Mouse (Mus musculus): ENCODE measurements around the gene C5ar2. TPM values are rescaled to one million over a fixed set of nuclear protein-coding genes. Genes with fewer than 3 reads are reported as not detected.

The C5ar2 gene
- 0.06 TPM in 1 of 2 replicates, not detected in the other for polyA plus RNA-seq (2015; fragmentation: Nextera tagmentation; extraction: Ambion mirVana)

GRCm38 (mm10) chr7:16244067-16244466 lies at the start of gene C5ar2:
TSS of gene C5ar2 (minus strand) at chr7:16244154.
- Histone ChIP-seq H3K36me3 (no peaks in the 10 kb centered on the region), H3K27me3 (no peaks in the 10 kb centered on the region), H3K4me3 (no peak within 1 kb of the TSS), H3K9me3 (no peaks in the 10 kb centered on the region), H3K4me2 (replicated peaks) (no peak within 1 kb of the TSS), H3K4me1 (no peaks in the 10 kb centered on the region), H3K27ac (replicated peaks) (no peak within 1 kb of the TSS), H3K9ac (replicated peaks) (no peak within 1 kb of the TSS)
- WGBS: 90% methylated on average over 5 of the region's 5 CpGs
- ATAC-seq (replicated peaks): no peak

GRCm38 (mm10) chr7:16287791-16288190 lies 43.8 kb upstream of the C5ar2 start:
- Histone ChIP-seq H3K9ac (replicated peaks) (no peak overlapping the region), H3K36me3 (peaks cover 9% of the 10 kb centered on the region; the same call in 1 of the 2 replicates), H3K4me3 (no peak overlapping the region), H3K4me1 (peaks cover 13% of the 10 kb centered on the region), H3K4me2 (replicated peaks) (no peak overlapping the region), H3K27ac (replicated peaks) (no peak overlapping the region), H3K9me3 (no peaks in the 10 kb centered on the region), H3K27me3 (no peaks in the 10 kb centered on the region)
- WGBS: 89% methylated on average over 1 of the region's 1 CpGs
- ATAC-seq (replicated peaks): no peak

GRCm38 (mm10) chr7:16287016-16287415 lies 43.1 kb upstream of the C5ar2 start:
- WGBS: 79% methylated on average over 2 of the region's 2 CpGs

GRCm38 (mm10) chr7:16286026-16286961 lies 42.3 kb upstream of the C5ar2 start, which contains the start of gene Ccdc9:
TSS of gene Ccdc9 (minus strand) at chr7:16286795.
- Histone ChIP-seq H3K9me3 (no peaks in the 10 kb centered on the region), H3K4me1 (peaks cover 13% of the 10 kb centered on the region), H3K4me2 (replicated peaks) (peak within 1 kb of the TSS; percentile 54), H3K27me3 (no peaks in the 10 kb centered on the region), H3K4me3 (peak within 1 kb of the TSS; percentile 69), H3K9ac (replicated peaks) (peak within 1 kb of the TSS; percentile 59), H3K27ac (replicated peaks) (peak within 1 kb of the TSS; percentile 94), H3K36me3 (peaks cover 24% of the 10 kb centered on the region)
- peak; percentile 96 for ATAC-seq (replicated peaks)
- WGBS: 1% methylated on average over 69 of the region's 70 CpGs

More at GRCm38 (mm10) chr7:16287016-16287415, 43.1 kb upstream of the C5ar2 start:
- ATAC-seq (replicated peaks): no peak
- no peaks in the 10 kb centered on the region for H3K9me3 ChIP-seq
- no peaks in the 10 kb centered on the region for H3K27me3 ChIP-seq
- peak overlapping the region; percentile 94 for H3K27ac ChIP-seq (replicated peaks)
- peak overlapping the region; percentile 59 for H3K9ac ChIP-seq (replicated peaks)
- H3K4me3 ChIP-seq: peak overlapping the region; percentile 69
- peak overlapping the region; percentile 54 for H3K4me2 ChIP-seq (replicated peaks)
- peaks cover 13% of the 10 kb centered on the region for H3K4me1 ChIP-seq
- H3K36me3 ChIP-seq: peaks cover 17% of the 10 kb centered on the region

GRCm38 (mm10) chr7:16285450-16286025 lies 41.6 kb upstream of the C5ar2 start:
- peaks cover 26% of the 10 kb centered on the region for H3K36me3 ChIP-seq
- peaks cover 13% of the 10 kb centered on the region for H3K4me1 ChIP-seq
- peak; percentile 56 for ATAC-seq (replicated peaks)
- H3K27ac ChIP-seq (replicated peaks): peak overlapping the region; percentile 94; the same call in 1 of the 2 replicates
- peak overlapping the region; percentile 54 for H3K4me2 ChIP-seq (replicated peaks)
- no peaks in the 10 kb centered on the region for H3K9me3 ChIP-seq
- WGBS: 2% methylated on average over 14 of the region's 14 CpGs
- no peaks in the 10 kb centered on the region for H3K27me3 ChIP-seq
- H3K4me3 ChIP-seq: peak overlapping the region; percentile 69
- no peak overlapping the region for H3K9ac ChIP-seq (replicated peaks)

- Histone ChIP-seq H3K4me3 (0 out of 2 replicates have a peak overlapping the region, but pooled peaks have one; percentile 69), H3K4me2 (replicated peaks) (no peak overlapping the region), H3K27me3 (no peaks in the 10 kb centered on the region), H3K36me3 (peaks cover 28% of the 10 kb centered on the region), H3K27ac (replicated peaks) (no peak overlapping the region), H3K9me3 (no peaks in the 10 kb centered on the region), H3K9ac (replicated peaks) (no peak overlapping the region), H3K4me1 (peaks cover 13% of the 10 kb centered on the region)
- 83% methylated on average over 9 of the region's 9 CpGs for WGBS
- no peak for ATAC-seq (replicated peaks)
Observed at GRCm38 (mm10) chr7:16284904-16285303, 41.0 kb upstream of the C5ar2 start.

- Histone ChIP-seq H3K27ac (replicated peaks) (no peak overlapping the region), H3K4me3 (no peak overlapping the region), H3K4me1 (peaks cover 13% of the 10 kb centered on the region), H3K9me3 (no peaks in the 10 kb centered on the region), H3K27me3 (no peaks in the 10 kb centered on the region), H3K9ac (replicated peaks) (no peak overlapping the region), H3K4me2 (replicated peaks) (no peak overlapping the region), H3K36me3 (peaks cover 31% of the 10 kb centered on the region)
- no peak for ATAC-seq (replicated peaks)
- WGBS: 90% methylated on average over 8 of the region's 8 CpGs
Observed at GRCm38 (mm10) chr7:16284001-16284400, 40.0 kb upstream of the C5ar2 start.

- no peak for ATAC-seq (replicated peaks)
- peaks cover 48% of the 10 kb centered on the region for H3K36me3 ChIP-seq
- peaks cover 13% of the 10 kb centered on the region for H3K4me1 ChIP-seq
- H3K4me3 ChIP-seq: no peak overlapping the region
- no peak overlapping the region for H3K27ac ChIP-seq (replicated peaks)
- no peak overlapping the region for H3K9ac ChIP-seq (replicated peaks)
- no peaks in the 10 kb centered on the region for H3K27me3 ChIP-seq
- no peak overlapping the region for H3K4me2 ChIP-seq (replicated peaks)
- H3K9me3 ChIP-seq: no peaks in the 10 kb centered on the region
- 96% methylated on average over 13 of the region's 13 CpGs for WGBS
Observed at GRCm38 (mm10) chr7:16282334-16282733, 38.4 kb upstream of the C5ar2 start.

- no peak overlapping the region for H3K27ac ChIP-seq (replicated peaks)
- H3K9me3 ChIP-seq: no peaks in the 10 kb centered on the region
- H3K4me3 ChIP-seq: no peak overlapping the region
- no peak overlapping the region for H3K9ac ChIP-seq (replicated peaks)
- H3K4me2 ChIP-seq (replicated peaks): no peak overlapping the region
- WGBS: 87% methylated on average over 11 of the region's 11 CpGs
- H3K36me3 ChIP-seq: peaks cover 63% of the 10 kb centered on the region
- ATAC-seq (replicated peaks): no peak
- no peaks in the 10 kb centered on the region for H3K27me3 ChIP-seq
- H3K4me1 ChIP-seq: peaks cover 7% of the 10 kb centered on the region
Observed at GRCm38 (mm10) chr7:16280721-16281120, 36.8 kb upstream of the C5ar2 start.

- H3K4me3 ChIP-seq: no peak overlapping the region
- no peaks in the 10 kb centered on the region for H3K9me3 ChIP-seq
- H3K27me3 ChIP-seq: no peaks in the 10 kb centered on the region
- H3K4me2 ChIP-seq (replicated peaks): no peak overlapping the region
- H3K4me1 ChIP-seq: peaks cover 24% of the 10 kb centered on the region
- H3K9ac ChIP-seq (replicated peaks): no peak overlapping the region
- H3K36me3 ChIP-seq: peaks cover 41% of the 10 kb centered on the region
- no peak overlapping the region for H3K27ac ChIP-seq (replicated peaks)
- ATAC-seq (replicated peaks): no peak
- 86% methylated on average over 10 of the region's 10 CpGs for WGBS
Observed at GRCm38 (mm10) chr7:16274922-16275890, 31.3 kb upstream of the C5ar2 start.

- Histone ChIP-seq H3K4me2 (replicated peaks) (peak overlapping the region; percentile 75), H3K4me1 (peaks cover 24% of the 10 kb centered on the region), H3K9ac (replicated peaks) (peak overlapping the region; percentile 53), H3K27me3 (no peaks in the 10 kb centered on the region), H3K9me3 (no peaks in the 10 kb centered on the region), H3K27ac (replicated peaks) (peak overlapping the region; percentile 91), H3K4me3 (peak overlapping the region; percentile 67), H3K36me3 (peaks cover 35% of the 10 kb centered on the region)
- under 1% methylated on average over 18 of the region's 18 CpGs for WGBS
- peak; percentile 74 for ATAC-seq (replicated peaks)
Observed at GRCm38 (mm10) chr7:16273766-16274140, 29.8 kb upstream of the C5ar2 start.
